Mouse (Mus musculus) liver, adult 2 months (tissue): ENCODE results near the gene Pparg.

Experiments used
- CTCF ChIP-seq: fragments of 200-500 bp; IDR thresholded peaks from 2 replicates; pipeline ENCODE4 v1.5.1; 2011; ENCODE audit warnings: low read depth, low read length, control low read depth
- POLR2A ChIP-seq: fragments of 200-500 bp; IDR thresholded peaks from 2 replicates; pipeline ENCODE4 v1.6.1; 2011; ENCODE audit warnings: low read length, control low read depth; ENCODE audit not compliant: insufficient read depth; ENCODE audit errors: extremely low read depth

GRCm38 (mm10) chr6:115333099-115333694 lies 27.6 kb upstream of the Pparg start:
- TF ChIP-seq CTCF (no peak), POLR2A (no peak)
